Mouse (Mus musculus) liver, embryonic 14.5 days (tissue): ENCODE measurements around the gene Ghr. TPM values are rescaled to one million over a fixed set of nuclear protein-coding genes. Genes with fewer than 3 reads are reported as not detected.

ENCODE experiments used
- ATAC-seq: fragments of 200-750 bp; cut with Nextera tagmentation; 2 replicates; pipeline ENCODE4 v1.8.0; 2017; ENCODE audit warnings: moderate number of reproducible peaks, mild to moderate bottlenecking, moderate library complexity; ENCODE audit not compliant: insufficient read depth
- DNase-seq, 3 experiments: peaks; one replicate each; pipeline ENCODE4 v3.0.0-alpha.2; 2012 to 2013; ENCODE audit warnings: low read depth in 3 of 3, low spot score in 3 of 3
- H3K27ac ChIP-seq: fragments of 300-500 bp; sonication (generic); 2 replicates; pipeline ENCODE4 v1.5.1; 2014; ENCODE audit warnings: moderate library complexity, mild to moderate bottlenecking, control low read depth, inconsistent platforms
- H3K27me3 ChIP-seq: fragments of 300-500 bp; sonication (generic); 2 replicates; pipeline ENCODE4 v1.6.1; 2014; ENCODE audit warnings: mild to moderate bottlenecking, low read length, moderate library complexity; ENCODE audit not compliant: control insufficient read depth, insufficient read depth
- H3K36me3 ChIP-seq: fragments of 300-500 bp; sonication (generic); replicated peaks from 2 replicates; pipeline ENCODE4 v1.6.1; 2014; ENCODE audit warnings: low read depth; ENCODE audit not compliant: control insufficient read depth, insufficient read depth
- H3K4me1 ChIP-seq, 2 experiments: fragments of 200-500 bp in 1 of 2; fragments of 300-500 bp in 1 of 2; sonication (generic) in 1 of 2; replicated peaks; 2 replicates each; pipeline ENCODE4 v1.6.1; 2012 to 2014; ENCODE audit warnings: antibody characterized with exemption in 1 of 2, inconsistent platforms in 1 of 2, low read length in 1 of 2; ENCODE audit not compliant: control insufficient read depth in 2 of 2, insufficient read depth in 2 of 2
- H3K4me2 ChIP-seq: fragments of 300-500 bp; sonication (generic); 2 replicates; pipeline ENCODE4 v1.6.1; 2014; ENCODE audit warnings: low read depth, mild to moderate bottlenecking, control low read depth, moderate library complexity
- H3K4me3 ChIP-seq, 2 experiments: fragments of 200-500 bp in 1 of 2; fragments of 300-500 bp in 1 of 2; sonication (generic) in 1 of 2; 2 replicates each; pipeline ENCODE4 v1.5.1; 2012 to 2014; ENCODE audit warnings: low read depth in 2 of 2, low read length in 2 of 2, mild to moderate bottlenecking in 2 of 2, control low read depth in 1 of 2, inconsistent platforms in 1 of 2, moderate library complexity in 1 of 2; ENCODE audit not compliant: insufficient read depth in 1 of 2
- H3K9ac ChIP-seq: fragments of 300-500 bp; sonication (generic); replicated peaks from 2 replicates; pipeline ENCODE4 v1.6.1; 2014; ENCODE audit warnings: mild to moderate bottlenecking, control low read depth, moderate library complexity
- H3K9me3 ChIP-seq: fragments of 300-500 bp; sonication (generic); 2 replicates; pipeline ENCODE4 v1.6.1; 2016; ENCODE audit warnings: low read length, mixed read lengths; ENCODE audit not compliant: control insufficient read depth
- CTCF ChIP-seq: IDR thresholded peaks from 2 replicates; pipeline ENCODE4 v1.5.1; 2016; ENCODE audit warnings: antibody characterized with exemption, low read depth, control low read depth
- EP300 ChIP-seq: IDR thresholded peaks from 2 replicates; pipeline ENCODE4 v1.6.1; 2016; ENCODE audit warnings: antibody characterized with exemption, low read depth
- WGBS: fragments of 180-500 bp; shearing (Covaris S2); extraction: QIAGEN DNeasy Blood & Tissue Kit; methylation state at CpG from one replicate; pipeline ENCODE4 v1.1.7; 2014; ENCODE audit not compliant: insufficient replicate concordance; 5-methylcytosine and 5-hydroxymethylcytosine counted together
- polyA plus RNA-seq, 2 experiments: library from polyadenylated mRNA; depleted of rRNA in 1 of 2; stranded (reverse) in 1 of 2; unstranded in 1 of 2; fragments of >200 nt; fragmentation: Nextera tagmentation in 1 of 2; extraction: Ambion mirVana in 1 of 2; gene quantifications; 2 replicates each; pipeline versions ENCODE4 v1.2.1 to v1.2.3; 2012 to 2014

Gene Ghr
- polyA plus RNA-seq, 2 experiments = 6.9 to 18.3 TPM

- TF ChIP-seq EP300 (no peak), CTCF (no peak)
- H3K27me3 ChIP-seq = no peaks in the 10 kb centered on the region
- peak overlapping the region; percentile 50 for H3K4me2 ChIP-seq
- DNase-seq = no peak
- ATAC-seq = peak; percentile 24; the same call in 1 of the 2 replicates
- WGBS = 5% methylated on average over 34 of the region's 34 CpGs
- no peaks in the 10 kb centered on the region for H3K36me3 ChIP-seq
- H3K4me3 ChIP-seq = peak overlapping the region; percentile 51 to 62
- no peak overlapping the region for H3K27ac ChIP-seq
- H3K4me1 ChIP-seq = peaks cover 0 to 6% of the 10 kb centered on the region in 2 experiments; a peak in 1 of 4 replicates
- H3K9me3 ChIP-seq = no peaks in the 10 kb centered on the region
- no peak overlapping the region; the same call in 1 of the 2 replicates for H3K9ac ChIP-seq
These were observed 1.2 kb downstream of the Ghr start for GRCm38 (mm10) chr15:3581861-3582806.

- H3K36me3 ChIP-seq = no peaks in the 10 kb centered on the region
- ATAC-seq (no peak), DNase-seq (no peak)
- H3K27me3 ChIP-seq = no peaks in the 10 kb centered on the region
- peaks cover 0 to 6% of the 10 kb centered on the region in 2 experiments; a peak in 1 of 4 replicates for H3K4me1 ChIP-seq
- TF ChIP-seq CTCF (no peak), EP300 (no peak)
- H3K4me3 ChIP-seq = peak overlapping the region; percentile 51 to 62
- WGBS = 36% methylated on average over 3 of the region's 3 CpGs
- H3K9me3 ChIP-seq = no peaks in the 10 kb centered on the region
- H3K9ac ChIP-seq = no peak overlapping the region
- no peak overlapping the region for H3K27ac ChIP-seq
- peak overlapping the region; percentile 50 for H3K4me2 ChIP-seq
These were observed 2.0 kb downstream of the Ghr start for GRCm38 (mm10) chr15:3581337-3581736.

GRCm38 (mm10) chr15:3580216-3580615, 3.1 kb downstream of the Ghr start:
- H3K4me2 ChIP-seq = no peak overlapping the region
- H3K4me1 ChIP-seq = peaks cover 0 to 6% of the 10 kb centered on the region in 2 experiments; a peak in 1 of 4 replicates
- no peaks in the 10 kb centered on the region for H3K36me3 ChIP-seq
- no peak overlapping the region for H3K4me3 ChIP-seq
- DNase-seq = no peak
- H3K9ac ChIP-seq = no peak overlapping the region
- H3K27me3 ChIP-seq = no peaks in the 10 kb centered on the region
- no peaks in the 10 kb centered on the region for H3K9me3 ChIP-seq
- WGBS = 40% methylated on average over 2 of the region's 2 CpGs
- TF ChIP-seq EP300 (no peak), CTCF (no peak)
- ATAC-seq = no peak
- H3K27ac ChIP-seq = no peak overlapping the region

GRCm38 (mm10) chr15:3578286-3578980, 4.9 kb downstream of the Ghr start:
- WGBS = 47% methylated on average over 5 of the region's 5 CpGs
- Histone ChIP-seq H3K4me2 (no peak overlapping the region), H3K9me3 (no peaks in the 10 kb centered on the region), H3K9ac (no peak overlapping the region), H3K27me3 (no peaks in the 10 kb centered on the region), H3K4me1 (0 out of 4 replicates have a peak, but pooled peaks cover 0 to 2% of the 10 kb centered on the region in 2 experiments), H3K27ac (no peak overlapping the region), H3K36me3 (no peaks in the 10 kb centered on the region), H3K4me3 (no peak overlapping the region)
- ATAC-seq = no peak
- DNase-seq = no peak
- TF ChIP-seq CTCF = no peak
- TF ChIP-seq EP300 = no peak
